Mouse (Mus musculus): ENCODE results near the gene Hinfp. TPM values are rescaled to one million over a fixed set of nuclear protein-coding genes. Genes with fewer than 3 reads are reported as not detected.

Gene Hinfp
- polyA plus RNA-seq, 1 experiment = 4.9 TPM

- H3K4me3 ChIP-seq (replicated peaks) = peak overlapping the region; percentile 90
- no peaks in the 10 kb centered on the region for H3K9me3 ChIP-seq
- TF ChIP-seq FLI1 (IDR thresholded peaks at IDR 0.05; ENCODE audit: low read length) (no peak), GATA1 (IDR thresholded peaks at IDR 0.05; ENCODE audit: borderline replicate concordance, low read length) (no peak)
- peaks cover 24% of the 10 kb centered on the region for H3K27me3 ChIP-seq (replicated peaks)
- H3K36me3 ChIP-seq (replicated peaks; ENCODE audit: low read length) = peaks cover 26% of the 10 kb centered on the region
- peaks cover 66% of the 10 kb centered on the region for H3K4me1 ChIP-seq
Observed at GRCm38 (mm10) chr9:44267319-44268026, 38.0 kb downstream of the Hinfp start.

GRCm38 (mm10) chr9:44266478-44267226 is 38.8 kb downstream of the Hinfp start:
- Histone ChIP-seq H3K9me3 (no peaks in the 10 kb centered on the region), H3K4me1 (peaks cover 72% of the 10 kb centered on the region), H3K4me3 (replicated peaks) (peak overlapping the region; percentile 90), H3K27me3 (replicated peaks) (peaks cover 28% of the 10 kb centered on the region), H3K36me3 (replicated peaks; ENCODE audit: low read length) (peaks cover 33% of the 10 kb centered on the region)
- no peak for TF ChIP-seq GATA1 (IDR thresholded peaks at IDR 0.05; ENCODE audit: borderline replicate concordance, low read length)
- TF ChIP-seq FLI1 (IDR thresholded peaks at IDR 0.05; ENCODE audit: low read length) = no peak

- Histone ChIP-seq H3K36me3 (replicated peaks; ENCODE audit: low read length) (peaks cover 61% of the 10 kb centered on the region), H3K9me3 (no peaks in the 10 kb centered on the region), H3K4me1 (peaks cover 62% of the 10 kb centered on the region), H3K27me3 (replicated peaks) (peaks cover 38% of the 10 kb centered on the region), H3K4me3 (replicated peaks) (no peak overlapping the region)
- TF ChIP-seq FLI1 (IDR thresholded peaks at IDR 0.05; ENCODE audit: low read length) = no peak
- TF ChIP-seq GATA1 (IDR thresholded peaks at IDR 0.05; ENCODE audit: borderline replicate concordance, low read length) = no peak
Observed at GRCm38 (mm10) chr9:44261388-44261787, 44.1 kb downstream of the Hinfp start.

- TF ChIP-seq FLI1 (IDR thresholded peaks at IDR 0.05; ENCODE audit: low read length) (no peak), GATA1 (IDR thresholded peaks at IDR 0.05; ENCODE audit: borderline replicate concordance, low read length) (no peak)
- H3K4me1 ChIP-seq = peaks cover 67% of the 10 kb centered on the region
- peaks cover 58% of the 10 kb centered on the region for H3K36me3 ChIP-seq (replicated peaks; ENCODE audit: low read length)
- no peaks in the 10 kb centered on the region for H3K9me3 ChIP-seq
- H3K27me3 ChIP-seq (replicated peaks) = peaks cover 37% of the 10 kb centered on the region
- H3K4me3 ChIP-seq (replicated peaks) = no peak overlapping the region
Observed at GRCm38 (mm10) chr9:44259014-44259413, 46.5 kb downstream of the Hinfp start.

- Histone ChIP-seq H3K36me3 (replicated peaks; ENCODE audit: low read length) (peaks cover 50% of the 10 kb centered on the region), H3K4me3 (replicated peaks) (no peak overlapping the region)
- TF ChIP-seq GATA1 (IDR thresholded peaks at IDR 0.05; ENCODE audit: borderline replicate concordance, low read length) = no peak
- no peak for TF ChIP-seq FLI1 (IDR thresholded peaks at IDR 0.05; ENCODE audit: low read length)
Observed at GRCm38 (mm10) chr9:44256213-44256612, 49.3 kb downstream of the Hinfp start.

GRCm38 (mm10) chr9:44255136-44255521 is 50.3 kb downstream of the Hinfp start:
- peaks cover 68% of the 10 kb centered on the region for H3K4me1 ChIP-seq
- no peaks in the 10 kb centered on the region for H3K9me3 ChIP-seq
- peaks cover 36% of the 10 kb centered on the region for H3K27me3 ChIP-seq (replicated peaks)
- H3K36me3 ChIP-seq (replicated peaks; ENCODE audit: low read length) = peaks cover 44% of the 10 kb centered on the region
- TF ChIP-seq FLI1 (IDR thresholded peaks at IDR 0.05; ENCODE audit: low read length) = no peak
- no peak for TF ChIP-seq GATA1 (IDR thresholded peaks at IDR 0.05; ENCODE audit: borderline replicate concordance, low read length)
- peak overlapping the region; percentile 71 for H3K4me3 ChIP-seq (replicated peaks)

More at GRCm38 (mm10) chr9:44256213-44256612, 49.3 kb downstream of the Hinfp start:
- Histone ChIP-seq H3K27me3 (replicated peaks) (peaks cover 33% of the 10 kb centered on the region), H3K4me1 (peaks cover 65% of the 10 kb centered on the region), H3K9me3 (no peaks in the 10 kb centered on the region)

- Histone ChIP-seq H3K36me3 (replicated peaks; ENCODE audit: low read length) (peaks cover 44% of the 10 kb centered on the region), H3K4me1 (peaks cover 73% of the 10 kb centered on the region), H3K9me3 (no peaks in the 10 kb centered on the region), H3K27me3 (replicated peaks) (peaks cover 36% of the 10 kb centered on the region), H3K4me3 (replicated peaks) (no peak overlapping the region)
- TF ChIP-seq GATA1 (IDR thresholded peaks at IDR 0.05; ENCODE audit: borderline replicate concordance, low read length) = no peak
- TF ChIP-seq FLI1 (IDR thresholded peaks at IDR 0.05; ENCODE audit: low read length) = no peak
Observed at GRCm38 (mm10) chr9:44254508-44255135, 50.8 kb downstream of the Hinfp start.

- Histone ChIP-seq H3K36me3 (replicated peaks; ENCODE audit: low read length) (peaks cover 37% of the 10 kb centered on the region), H3K9me3 (no peaks in the 10 kb centered on the region), H3K27me3 (replicated peaks) (peaks cover 44% of the 10 kb centered on the region), H3K4me1 (peaks cover 77% of the 10 kb centered on the region), H3K4me3 (replicated peaks) (no peak overlapping the region)
- TF ChIP-seq FLI1 (IDR thresholded peaks at IDR 0.05; ENCODE audit: low read length) (no peak), GATA1 (IDR thresholded peaks at IDR 0.05; ENCODE audit: borderline replicate concordance, low read length) (no peak)
Observed at GRCm38 (mm10) chr9:44253441-44253840, 52.0 kb downstream of the Hinfp start.

- Histone ChIP-seq H3K4me1 (peaks cover 81% of the 10 kb centered on the region), H3K27me3 (replicated peaks) (peaks cover 50% of the 10 kb centered on the region), H3K4me3 (replicated peaks) (no peak within 1 kb of the TSS), H3K9me3 (no peaks in the 10 kb centered on the region), H3K36me3 (replicated peaks; ENCODE audit: low read length) (peaks cover 25% of the 10 kb centered on the region)
- no peak for TF ChIP-seq FLI1 (IDR thresholded peaks at IDR 0.05; ENCODE audit: low read length)
Observed at GRCm38 (mm10) chr9:44251314-44251713, 54.2 kb downstream of the Hinfp start, which contains the start of gene Pdzd3. Gene Pdzd3 (minus strand): TSS chr9:44251471.
